In genomic region chr2:166180136-166180649, GRCm38 (mm10) we compare ENCODE assay signal across 9 mouse cellular contexts. TPM values are rescaled to one million over a fixed set of nuclear protein-coding genes. Genes with fewer than 3 reads are reported as not detected.
A peak's percentile ranks its signal among the peaks of the same experiment; 100 is the strongest.
DNase-seq lines count a peak whose midpoint lies in the region; ATAC-seq lines count a peak whose summit lies in the region.
"Had no signal": no experiment of that assay in that cellular context is flagged by ENCODE, and none has a peak within 500 bp of the region (broad histone marks: within the 10 kb centered on the region; RNA-seq: fewer than 3 reads in every experiment).

No protein-coding gene starts in this region.

- no peak overlapping the region for H3K4me2 ChIP-seq in forebrain, embryonic 14.5 days (ENCODE audit: low read length)
- H3K4me2 ChIP-seq in stomach, embryonic 16.5 days (ENCODE audit: low read depth, low read length) = peak overlapping the region; percentile 23; the same call in 1 of the 2 replicates

- peak; percentile 35 for DNase-seq in lung, postnatal 10 days
- no peak for DNase-seq in lung, postnatal 25 days (ENCODE audit: low spot score)
- no peak for DNase-seq in forebrain, embryonic 14.5 days (ENCODE audit: low spot score)
- peak; percentile 79 for DNase-seq in limb, embryonic 10.5 days (ENCODE audit: low spot score)
- no peak for DNase-seq in frontal cortex, postnatal 25 days (ENCODE audit: low spot score in 2 of 2)
- no peak for DNase-seq in left cerebral cortex, postnatal 36 days (ENCODE audit: low spot score in 2 of 2)
- no peak for DNase-seq in ovary, postnatal 10 days (ENCODE audit: low spot score)

- H3K4me3 ChIP-seq in forebrain, embryonic 14.5 days (ENCODE audit: low read depth, low read length) = no peak overlapping the region
- H3K4me3 ChIP-seq in limb, embryonic 10.5 days = peak overlapping the region; percentile 24; the same call in 1 of the 2 replicates
- H3K4me3 ChIP-seq in stomach, embryonic 16.5 days (replicated peaks; ENCODE audit: low read length) = no peak overlapping the region

- H3K9me3 ChIP-seq in forebrain, embryonic 14.5 days (replicated peaks; ENCODE audit: control insufficient read depth, low read length) = no peaks in the 10 kb centered on the region
- no peaks in the 10 kb centered on the region for H3K9me3 ChIP-seq in limb, embryonic 10.5 days (replicated peaks)
- no peaks in the 10 kb centered on the region for H3K9me3 ChIP-seq in stomach, embryonic 16.5 days (replicated peaks; ENCODE audit: control insufficient read depth, low read length)

- WGBS in forebrain, embryonic 14.5 days = 26% methylated on average over 5 of the region's 5 CpGs
- 4% methylated on average over 5 of the region's 5 CpGs for WGBS in limb, embryonic 10.5 days
- 33% methylated on average over 5 of the region's 5 CpGs for WGBS in stomach, embryonic 16.5 days

- ATAC-seq in forebrain, embryonic 14.5 days = no peak
- no peak for ATAC-seq in stomach, embryonic 16.5 days (ENCODE audit: insufficient read depth, low FRiP score)

- peaks cover 20% of the 10 kb centered on the region for H3K4me1 ChIP-seq in forebrain, embryonic 14.5 days (ENCODE audit: control insufficient read depth, insufficient read depth, low read length)
- peaks cover 91% of the 10 kb centered on the region for H3K4me1 ChIP-seq in limb, embryonic 10.5 days
- peaks cover 32% of the 10 kb centered on the region for H3K4me1 ChIP-seq in stomach, embryonic 16.5 days (ENCODE audit: control insufficient read depth, insufficient read depth, low read length)

- 0 out of 2 replicates have a peak, but pooled peaks cover 5% of the 10 kb centered on the region for H3K27me3 ChIP-seq in forebrain, embryonic 14.5 days (replicated peaks; ENCODE audit: control insufficient read depth, insufficient read depth, low read length)
- H3K27me3 ChIP-seq in limb, embryonic 10.5 days (ENCODE audit: low read depth, poor library complexity, severe bottlenecking) = no peaks in the 10 kb centered on the region
- no peaks in the 10 kb centered on the region for H3K27me3 ChIP-seq in stomach, embryonic 16.5 days (ENCODE audit: control insufficient read depth, insufficient read depth, low read length)

- peak overlapping the region; percentile 22; the same call in 1 of the 2 replicates for H3K27ac ChIP-seq in forebrain, embryonic 14.5 days (ENCODE audit: low read depth, low read length)
- peak overlapping the region; percentile 96 for H3K27ac ChIP-seq in limb, embryonic 10.5 days
- peak overlapping the region; percentile 94 for H3K27ac ChIP-seq in stomach, embryonic 16.5 days (ENCODE audit: low read length)
- H3K27ac ChIP-seq: liver, embryonic 14.5 days had no signal

- H3K36me3 ChIP-seq in forebrain, embryonic 14.5 days (ENCODE audit: control insufficient read depth, insufficient read depth, low read length) = no peaks in the 10 kb centered on the region
- H3K36me3 ChIP-seq in limb, embryonic 10.5 days = no peaks in the 10 kb centered on the region
- H3K36me3 ChIP-seq in stomach, embryonic 16.5 days (ENCODE audit: control insufficient read depth, insufficient read depth, low read length) = no peaks in the 10 kb centered on the region

- no peak overlapping the region for H3K9ac ChIP-seq in forebrain, embryonic 14.5 days (ENCODE audit: low read length)
- H3K9ac ChIP-seq in stomach, embryonic 16.5 days (ENCODE audit: low read length) = peak overlapping the region; percentile 63
- H3K9ac ChIP-seq: liver, embryonic 14.5 days had no signal

- intact Hi-C loops in left cerebral cortex, postnatal 36 days (cut with DNase I) = no loop called here

RNA-seq across cellular contexts. Expression of gene Sulf2, which starts 24.7 kb away (rescaled TPM):
- 33.2 and 40.1 TPM in 2 replicates for polyA plus RNA-seq in forebrain, embryonic 14.5 days (2014; fragmentation: Nextera tagmentation; extraction: Ambion mirVana)
- 157 and 188 TPM in 2 replicates for polyA plus RNA-seq in limb, embryonic 10.5 days (2016; fragmentation: Nextera tagmentation; extraction: Ambion mirVana)
- 119 and 124 TPM in 2 replicates for polyA plus RNA-seq in stomach, embryonic 16.5 days (2015; fragmentation: Nextera tagmentation; extraction: Ambion mirVana)
- total RNA-seq in left cerebral cortex, postnatal 36 days (2021) = 100 to 1,000 TPM in 1 of 2 experiments, 10 to 100 TPM in 1; 95.9 to 119 TPM

Comparison
In these comparisons a context has a peak if more than half of its experiments do, and no peak if none do; other contexts are left out.
1. DNase-seq: peak in lung, postnatal 10 days (single experiment) and limb, embryonic 10.5 days (single experiment); none in lung, postnatal 25 days (single experiment), forebrain, embryonic 14.5 days (single experiment), frontal cortex, postnatal 25 days (0 of 2), left cerebral cortex, postnatal 36 days (0 of 2) and ovary, postnatal 10 days (single experiment).
2. H3K27ac ChIP-seq: peak in every context shown above with its lines; median percentile 96 in limb, embryonic 10.5 days; 94 in stomach, embryonic 16.5 days; 22 in forebrain, embryonic 14.5 days.